Mouse (Mus musculus): ENCODE measurements at regions not wholly inside any gene's neighbourhood (a gene's known extent, or its start where the extent isn't known, plus 50 kb on each side); places are given as distances from the start of the nearest gene placed in this dataset.

- H3K27ac ChIP-seq (ENCODE audit: control insufficient read depth, low read depth, low read length), result no peak overlapping the region
- no peak overlapping the region for H3K9ac ChIP-seq (ENCODE audit: control insufficient read depth, low read depth, low read length, poor library complexity, severe bottlenecking)
- DNase-seq (ENCODE audit: low read depth, low spot score), result no peak
- no peaks in the 10 kb centered on the region for H3K79me2 ChIP-seq (ENCODE audit: control insufficient read depth, insufficient read depth, low read length, poor library complexity)
- no peaks in the 10 kb centered on the region for H3K27me3 ChIP-seq (ENCODE audit: control insufficient read depth in 1 of 2, insufficient read depth in 2 of 2, low read length in 2 of 2)
- H3K4me1 ChIP-seq (ENCODE audit: control insufficient read depth in 1 of 2, insufficient read depth in 2 of 2, low read length in 2 of 2), result no peaks in the 10 kb centered on the region
- no peak for TF ChIP-seq JUND (IDR thresholded peaks at IDR 0.05; ENCODE audit: low read depth, low read length)
- TF ChIP-seq USF2 (IDR thresholded peaks at IDR 0.05; ENCODE audit: borderline replicate concordance in 1 of 2, insufficient read depth in 1 of 2, low read depth in 1 of 2, low read length in 2 of 2), result no peak
- TF ChIP-seq BHLHE40 (IDR thresholded peaks at IDR 0.05; ENCODE audit: borderline replicate concordance, low read depth, low read length), result no peak
- TF ChIP-seq RCOR1 (IDR thresholded peaks at IDR 0.05; ENCODE audit: low read depth, low read length), result no peak
- TF ChIP-seq UBTF (IDR thresholded peaks at IDR 0.05; ENCODE audit: borderline replicate concordance, insufficient read depth, low read depth, low read length), result no peak
- no peak for TF ChIP-seq RAD21 (IDR thresholded peaks at IDR 0.05; ENCODE audit: low read depth, low read length)
- H3K4me3 ChIP-seq (ENCODE audit: control insufficient read depth in 1 of 2, insufficient read depth in 1 of 2, low read depth in 2 of 2, low read length in 2 of 2), result no peak overlapping the region
- no peaks in the 10 kb centered on the region for H3K36me3 ChIP-seq (ENCODE audit: control insufficient read depth in 1 of 2, insufficient read depth in 2 of 2, low read length in 2 of 2)
- no peaks in the 10 kb centered on the region for H3K9me3 ChIP-seq (replicated peaks; ENCODE audit: insufficient read depth, low read length)
Observed at GRCm38 (mm10) chr16:12897267-12897666, 212.2 kb upstream of the Ercc4 start.

GRCm38 (mm10) chr16:12900670-12901069, 208.8 kb upstream of the Ercc4 start:
- no peak overlapping the region for H3K27ac ChIP-seq (ENCODE audit: control insufficient read depth, low read depth, low read length)
- DNase-seq (ENCODE audit: low read depth, low spot score), result no peak
- no peak overlapping the region for H3K4me3 ChIP-seq (ENCODE audit: control insufficient read depth in 1 of 2, insufficient read depth in 1 of 2, low read depth in 2 of 2, low read length in 2 of 2)
- no peaks in the 10 kb centered on the region for H3K36me3 ChIP-seq (ENCODE audit: control insufficient read depth in 1 of 2, insufficient read depth in 2 of 2, low read length in 2 of 2)
- no peaks in the 10 kb centered on the region for H3K4me1 ChIP-seq (ENCODE audit: control insufficient read depth in 1 of 2, insufficient read depth in 2 of 2, low read length in 2 of 2)
- TF ChIP-seq TBP (IDR thresholded peaks at IDR 0.05; ENCODE audit: low read depth, low read length) (no peak), NELFE (IDR thresholded peaks at IDR 0.05; ENCODE audit: low read depth, low read length) (no peak), ZKSCAN1 (IDR thresholded peaks at IDR 0.05; ENCODE audit: low read depth, low read length) (no peak), ZC3H11A (IDR thresholded peaks at IDR 0.05; ENCODE audit: low read depth, low read length) (no peak), MXI1 (IDR thresholded peaks at IDR 0.05; ENCODE audit: low read depth, low read length) (no peak), USF1 (IDR thresholded peaks at IDR 0.05; ENCODE audit: low read depth, low read length) (no peak), TAL1 (IDR thresholded peaks at IDR 0.05; ENCODE audit: low read length) (no peak), MYC (IDR thresholded peaks at IDR 0.05; ENCODE audit: low read depth, low read length) (no peak)
- no peaks in the 10 kb centered on the region for H3K9me3 ChIP-seq (replicated peaks; ENCODE audit: insufficient read depth, low read length)
- no peaks in the 10 kb centered on the region for H3K79me2 ChIP-seq (ENCODE audit: control insufficient read depth, insufficient read depth, low read length, poor library complexity)
- H3K27me3 ChIP-seq (ENCODE audit: control insufficient read depth in 1 of 2, insufficient read depth in 2 of 2, low read length in 2 of 2), result no peaks in the 10 kb centered on the region
- no peak overlapping the region for H3K9ac ChIP-seq (ENCODE audit: control insufficient read depth, low read depth, low read length, poor library complexity, severe bottlenecking)
